Mouse (Mus musculus) heart, embryonic 15.5 days (tissue): ENCODE data around the gene Tbc1d8. TPM values are rescaled to one million over a fixed set of nuclear protein-coding genes. Genes with fewer than 3 reads are reported as not detected.

Experiments used
- ATAC-seq: fragments of 200-750 bp; cut with Nextera tagmentation; replicated peaks from 2 replicates; pipeline ENCODE4 v1.8.0; 2017; ENCODE audit warnings: low read depth, moderate TSS enrichment; ENCODE audit not compliant: insufficient number of reproducible peaks, insufficient read depth, low FRiP score
- H3K27ac ChIP-seq: fragments of 300-500 bp; sonication (generic); 2 replicates; pipeline ENCODE4 v1.5.1; 2015; ENCODE audit warnings: mild to moderate bottlenecking, inconsistent platforms
- H3K27me3 ChIP-seq: fragments of 300-500 bp; sonication (generic); 2 replicates; pipeline ENCODE4 v1.6.1; 2015; ENCODE audit warnings: inconsistent platforms
- H3K36me3 ChIP-seq: fragments of 300-500 bp; sonication (generic); 2 replicates; pipeline ENCODE4 v1.6.1; 2015; ENCODE audit warnings: mild to moderate bottlenecking, inconsistent platforms
- H3K4me1 ChIP-seq: fragments of 300-500 bp; sonication (generic); replicated peaks from 2 replicates; pipeline ENCODE4 v1.6.1; 2015; ENCODE audit warnings: inconsistent platforms
- H3K4me2 ChIP-seq: fragments of 300-500 bp; sonication (generic); 2 replicates; pipeline ENCODE4 v1.6.1; 2015; ENCODE audit warnings: inconsistent platforms, mild to moderate bottlenecking, moderate library complexity
- H3K4me3 ChIP-seq: fragments of 300-500 bp; sonication (generic); 2 replicates; pipeline ENCODE4 v1.5.1; 2015; ENCODE audit warnings: mild to moderate bottlenecking, inconsistent platforms
- H3K9ac ChIP-seq: fragments of 300-500 bp; sonication (generic); 2 replicates; pipeline ENCODE4 v1.6.1; 2015; ENCODE audit warnings: mild to moderate bottlenecking, inconsistent platforms
- H3K9me3 ChIP-seq: fragments of 300-500 bp; sonication (generic); replicated peaks from 2 replicates; pipeline ENCODE4 v1.6.1; 2016; ENCODE audit warnings: inconsistent platforms
- WGBS: fragments of 180-500 bp; shearing (Covaris S2); methylation state at CpG from one replicate; pipeline ENCODE4 v1.1.7; 2015; ENCODE audit warnings: mixed read lengths; 5-methylcytosine and 5-hydroxymethylcytosine counted together
- polyA plus RNA-seq: library from polyadenylated mRNA; unstranded; fragments of >200 nt; fragmentation: Nextera tagmentation; extraction: Ambion mirVana; gene quantifications from 2 replicates; pipeline ENCODE4 v1.2.1, GENCODE M21; 2015

The Tbc1d8 gene
- polyA plus RNA-seq, 1 experiment from 2014 or later, result 10.4 TPM

- Histone ChIP-seq H3K4me1 (peaks cover 86% of the 10 kb centered on the region), H3K4me2 (no peak overlapping the region), H3K27ac (peak overlapping the region; percentile 65), H3K4me3 (no peak overlapping the region), H3K36me3 (no peaks in the 10 kb centered on the region), H3K9ac (no peak overlapping the region), H3K27me3 (no peaks in the 10 kb centered on the region), H3K9me3 (no peaks in the 10 kb centered on the region)
- no peak for ATAC-seq
- 85% methylated on average over 20 of the region's 20 CpGs for WGBS
These were observed 33.1 kb downstream of the Tbc1d8 start for GRCm38 (mm10) chr1:39445303-39446050.

DNA sequence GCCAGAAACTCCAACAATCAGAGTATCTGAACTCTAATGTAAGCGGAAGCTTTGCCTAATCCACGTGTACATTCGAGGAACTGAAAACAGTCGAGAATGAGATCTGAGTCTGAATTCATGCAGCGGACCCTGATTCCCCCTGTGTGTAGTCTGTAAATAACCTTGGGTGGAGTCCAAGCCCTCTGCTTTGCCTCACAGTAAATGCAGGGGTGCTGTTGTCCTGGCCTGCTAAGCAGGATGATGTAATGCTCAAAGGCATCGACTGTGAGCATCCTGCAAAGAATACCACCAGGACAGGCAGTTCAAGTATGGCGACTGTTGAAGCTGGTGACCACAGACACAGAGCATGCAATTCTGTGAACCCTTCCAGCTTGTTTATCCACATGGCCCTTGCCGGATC lies 34.8 kb downstream of the Tbc1d8 start:
- Histone ChIP-seq H3K27me3 (no peaks in the 10 kb centered on the region), H3K9me3 (no peaks in the 10 kb centered on the region), H3K27ac (peak overlapping the region; percentile 75), H3K9ac (no peak overlapping the region), H3K4me2 (no peak overlapping the region), H3K4me1 (peaks cover 81% of the 10 kb centered on the region), H3K4me3 (no peak overlapping the region), H3K36me3 (no peaks in the 10 kb centered on the region)
- peak; percentile 64; the same call in 1 of the 2 replicates for ATAC-seq
- 38% methylated on average over 8 of the region's 8 CpGs for WGBS

DNA sequence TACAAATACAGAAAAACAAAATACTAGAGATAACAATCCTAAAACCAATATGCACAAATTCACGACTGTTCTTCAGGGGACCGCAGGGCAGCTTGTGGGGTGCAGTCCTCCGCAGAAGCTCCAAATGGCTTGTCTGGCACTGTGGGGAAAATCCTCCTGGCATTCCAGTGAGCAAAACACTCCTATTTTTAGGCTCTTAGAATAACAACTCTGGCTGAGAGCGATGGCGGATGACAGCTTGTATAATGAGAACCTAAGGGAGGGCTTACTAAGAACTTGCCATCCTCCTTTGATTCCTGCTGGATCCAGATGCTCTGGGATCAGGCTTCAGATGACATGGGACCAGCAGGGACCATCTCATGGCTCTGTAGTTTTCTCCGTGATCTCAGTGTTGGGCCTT lies 36.9 kb downstream of the Tbc1d8 start:
- H3K4me2 ChIP-seq, result peak overlapping the region; percentile 31
- no peaks in the 10 kb centered on the region for H3K9me3 ChIP-seq
- H3K4me1 ChIP-seq, result peaks cover 68% of the 10 kb centered on the region
- no peak overlapping the region for H3K9ac ChIP-seq
- no peaks in the 10 kb centered on the region for H3K36me3 ChIP-seq
- no peak overlapping the region for H3K4me3 ChIP-seq
- peak overlapping the region; percentile 80 for H3K27ac ChIP-seq
- no peak for ATAC-seq
- 36% methylated on average over 6 of the region's 6 CpGs for WGBS
- H3K27me3 ChIP-seq, result no peaks in the 10 kb centered on the region

- no peak overlapping the region for H3K4me2 ChIP-seq
- ATAC-seq, result no peak
- no peak overlapping the region for H3K9ac ChIP-seq
- H3K36me3 ChIP-seq, result no peaks in the 10 kb centered on the region
- no peak overlapping the region for H3K27ac ChIP-seq
- H3K4me1 ChIP-seq, result peaks cover 50% of the 10 kb centered on the region
- H3K9me3 ChIP-seq, result no peaks in the 10 kb centered on the region
- 70% methylated on average over 12 of the region's 12 CpGs for WGBS
- H3K4me3 ChIP-seq, result no peak overlapping the region
- no peaks in the 10 kb centered on the region for H3K27me3 ChIP-seq
These were observed 38.6 kb downstream of the Tbc1d8 start for GRCm38 (mm10) chr1:39439661-39440548.

- no peak overlapping the region for H3K27ac ChIP-seq
- no peaks in the 10 kb centered on the region for H3K36me3 ChIP-seq
- H3K27me3 ChIP-seq, result no peaks in the 10 kb centered on the region
- H3K4me3 ChIP-seq, result no peak overlapping the region
- peaks cover 38% of the 10 kb centered on the region for H3K4me1 ChIP-seq
- no peak overlapping the region for H3K9ac ChIP-seq
- no peaks in the 10 kb centered on the region for H3K9me3 ChIP-seq
- ATAC-seq, result no peak
- no peak overlapping the region for H3K4me2 ChIP-seq
These were observed 39.9 kb downstream of the Tbc1d8 start for GRCm38 (mm10) chr1:39438629-39439028.

- Histone ChIP-seq H3K36me3 (no peaks in the 10 kb centered on the region), H3K4me2 (no peak overlapping the region), H3K4me3 (no peak overlapping the region), H3K27me3 (no peaks in the 10 kb centered on the region), H3K9ac (no peak overlapping the region), H3K27ac (no peak overlapping the region), H3K9me3 (no peaks in the 10 kb centered on the region), H3K4me1 (peaks cover 16% of the 10 kb centered on the region)
- ATAC-seq, result no peak
- 85% methylated on average over 6 of the region's 6 CpGs for WGBS
These were observed 44.3 kb downstream of the Tbc1d8 start for GRCm38 (mm10) chr1:39434264-39434663.

- Histone ChIP-seq H3K27ac (no peak overlapping the region), H3K4me1 (peaks cover 14% of the 10 kb centered on the region), H3K36me3 (no peaks in the 10 kb centered on the region), H3K9me3 (no peaks in the 10 kb centered on the region), H3K9ac (no peak overlapping the region), H3K4me2 (no peak overlapping the region), H3K4me3 (no peak overlapping the region), H3K27me3 (no peaks in the 10 kb centered on the region)
- WGBS, result 24% methylated on average over 9 of the region's 9 CpGs
- ATAC-seq, result no peak
These were observed 48.5 kb downstream of the Tbc1d8 start for GRCm38 (mm10) chr1:39430020-39430419.

DNA sequence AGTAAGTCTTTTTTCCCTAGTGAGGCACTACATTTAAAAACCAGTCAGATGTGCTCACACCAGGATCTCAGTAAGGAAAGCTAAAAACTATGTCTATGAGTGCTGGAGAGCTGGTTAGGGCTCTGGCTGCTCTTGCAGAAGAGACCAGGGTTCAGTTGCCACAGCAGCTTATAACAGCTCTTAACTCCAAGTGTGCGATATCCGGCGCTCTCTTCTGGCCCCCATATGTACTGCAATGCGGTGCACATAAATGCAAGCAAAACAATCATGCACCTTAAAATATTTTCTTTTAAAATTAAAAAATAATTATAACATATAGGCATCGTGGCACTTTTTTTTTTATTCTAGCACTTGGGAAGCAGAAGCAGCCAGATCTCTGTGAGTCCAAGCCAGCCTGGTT lies 49.5 kb downstream of the Tbc1d8 start:
- H3K4me1 ChIP-seq, result peaks cover 14% of the 10 kb centered on the region
- WGBS, result 92% methylated on average over 5 of the region's 5 CpGs
- H3K36me3 ChIP-seq, result no peaks in the 10 kb centered on the region

GRCm38 (mm10) chr1:39428280-39428679 lies 50.3 kb downstream of the Tbc1d8 start:
- Histone ChIP-seq H3K27me3 (no peaks in the 10 kb centered on the region), H3K4me2 (no peak overlapping the region), H3K36me3 (no peaks in the 10 kb centered on the region), H3K4me3 (no peak overlapping the region), H3K27ac (no peak overlapping the region), H3K9ac (no peak overlapping the region), H3K9me3 (no peaks in the 10 kb centered on the region), H3K4me1 (peaks cover 14% of the 10 kb centered on the region)
- no peak for ATAC-seq
- 40% methylated on average over 4 of the region's 4 CpGs for WGBS

More for the DNA sequence above, 49.5 kb downstream of the Tbc1d8 start:
- Histone ChIP-seq H3K4me3 (no peak overlapping the region), H3K27ac (no peak overlapping the region), H3K9me3 (no peaks in the 10 kb centered on the region), H3K4me2 (no peak overlapping the region), H3K27me3 (no peaks in the 10 kb centered on the region), H3K9ac (no peak overlapping the region)
- no peak for ATAC-seq

GRCm38 (mm10) chr1:39425497-39425896 lies 53.1 kb downstream of the Tbc1d8 start:
- H3K36me3 ChIP-seq, result no peaks in the 10 kb centered on the region
- WGBS, result 85% methylated on average over 9 of the region's 9 CpGs
- no peak for ATAC-seq
- H3K27me3 ChIP-seq, result no peaks in the 10 kb centered on the region
- no peaks in the 10 kb centered on the region for H3K9me3 ChIP-seq
- no peak overlapping the region for H3K4me3 ChIP-seq
- no peak overlapping the region for H3K9ac ChIP-seq
- no peak overlapping the region for H3K4me2 ChIP-seq
- H3K27ac ChIP-seq, result no peak overlapping the region
- H3K4me1 ChIP-seq, result peaks cover 12% of the 10 kb centered on the region

DNA sequence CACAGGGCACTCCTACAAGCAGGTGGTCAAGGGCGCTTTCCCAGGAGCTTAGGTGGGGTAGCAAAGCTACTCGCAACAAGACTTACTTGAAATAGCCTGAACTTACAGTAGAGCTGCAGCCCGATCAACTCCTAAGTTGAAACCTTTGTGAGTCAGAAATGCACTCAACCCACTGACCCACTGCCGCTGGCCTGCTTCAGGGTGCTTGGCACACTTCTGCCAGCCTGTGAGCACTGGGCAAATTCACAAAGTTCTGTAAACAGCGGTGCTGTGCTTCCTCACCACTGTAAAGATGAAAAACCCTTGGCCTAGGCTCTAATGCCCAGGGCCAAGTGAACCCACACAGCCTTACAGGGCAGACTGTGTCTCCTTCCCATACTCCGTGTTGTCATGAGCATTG lies 57.6 kb downstream of the Tbc1d8 start:
- Histone ChIP-seq H3K9ac (no peak overlapping the region), H3K36me3 (no peaks in the 10 kb centered on the region), H3K4me2 (no peak overlapping the region), H3K4me3 (no peak overlapping the region), H3K27me3 (no peaks in the 10 kb centered on the region), H3K4me1 (peaks cover 12% of the 10 kb centered on the region), H3K9me3 (no peaks in the 10 kb centered on the region), H3K27ac (no peak overlapping the region)
- 85% methylated on average over 6 of the region's 6 CpGs for WGBS
- ATAC-seq, result no peak
